Mouse (Mus musculus) myocyte (in vitro differentiated cells): ENCODE results near the gene Amer1.

ENCODE experiments used
- CEBPB ChIP-seq: IDR thresholded peaks from 2 replicates; pipeline ENCODE4 v1.6.1; 2011; ENCODE audit warnings: mild to moderate bottlenecking, moderate library complexity; ENCODE audit not compliant: poor library complexity, insufficient read depth, severe bottlenecking
- E2F4 ChIP-seq: IDR thresholded peaks from one replicate; pipeline ENCODE4 v1.6.1; 2011; ENCODE audit warnings: mild to moderate bottlenecking, control low read depth, moderate library complexity; ENCODE audit not compliant: insufficient read depth
- MAX ChIP-seq: IDR thresholded peaks from one replicate; pipeline ENCODE4 v1.6.1; 2011; ENCODE audit warnings: low read depth, mild to moderate bottlenecking, control low read depth
- MYOD1 ChIP-seq, 3 experiments: IDR thresholded peaks; one replicate each; pipeline ENCODE4 v1.6.1; 2011; ENCODE audit warnings: control low read depth in 2 of 3, low read depth in 2 of 3, mild to moderate bottlenecking in 2 of 3, moderate library complexity in 1 of 3; ENCODE audit not compliant: insufficient read length in 2 of 3, control insufficient read depth in 1 of 3
- POLR2A ChIP-seq: IDR thresholded peaks from one replicate; pipeline ENCODE4 v1.6.1; 2011; ENCODE audit warnings: low read depth, mild to moderate bottlenecking, control low read depth, moderate library complexity; ENCODE audit not compliant: insufficient read length
- REST ChIP-seq: IDR thresholded peaks from one replicate; pipeline ENCODE4 v1.6.1; 2011; ENCODE audit warnings: mild to moderate bottlenecking, control low read depth, moderate library complexity; ENCODE audit not compliant: insufficient read depth, insufficient read length
- TCF3 ChIP-seq: IDR thresholded peaks from one replicate; pipeline ENCODE4 v1.6.1; 2011; ENCODE audit warnings: low read depth, control low read depth; ENCODE audit not compliant: insufficient read length
- USF1 ChIP-seq: IDR thresholded peaks from one replicate; pipeline ENCODE4 v1.6.1; 2011; ENCODE audit warnings: low read depth, mild to moderate bottlenecking, control low read depth, moderate library complexity

DNA sequence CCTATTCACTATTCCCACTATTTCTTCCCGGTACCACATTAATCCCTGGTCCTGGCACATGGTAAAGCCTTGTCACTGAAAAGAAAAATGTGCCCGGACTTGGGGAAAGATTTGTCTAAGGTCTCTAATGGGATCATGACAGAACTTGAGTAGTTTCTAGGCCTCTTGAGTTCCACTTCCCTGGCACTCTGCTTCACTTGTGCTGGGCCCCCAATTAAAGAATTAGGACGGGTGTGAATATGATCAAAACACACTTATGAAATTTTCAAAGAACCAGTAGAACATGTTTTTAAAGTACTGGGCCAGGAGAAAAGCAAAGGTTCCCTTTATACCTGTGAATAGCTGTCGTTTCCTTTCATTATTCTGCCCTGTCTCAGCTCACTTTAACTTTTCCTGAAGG lies 6.2 kb downstream of the Amer1 start:
- TF ChIP-seq POLR2A (no peak), USF1 (no peak), MYOD1 (IDR thresholded peaks at IDR 0.05; ENCODE audit: control insufficient read depth in 1 of 3, insufficient read length in 2 of 3, low read depth in 2 of 3) (no peak), E2F4 (no peak), TCF3 (no peak), CEBPB (no peak), MAX (no peak), REST (no peak)
